Mouse (Mus musculus): ENCODE results near the gene 9230102O04Rik. TPM values are rescaled to one million over a fixed set of nuclear protein-coding genes. Genes with fewer than 3 reads are reported as not detected.
A peak's percentile ranks its signal among the peaks of the same experiment; 100 is the strongest.

9230102O04Rik gene
- polyA plus RNA-seq, 1 experiment from 2014 or later, result 18.7 TPM

DNA sequence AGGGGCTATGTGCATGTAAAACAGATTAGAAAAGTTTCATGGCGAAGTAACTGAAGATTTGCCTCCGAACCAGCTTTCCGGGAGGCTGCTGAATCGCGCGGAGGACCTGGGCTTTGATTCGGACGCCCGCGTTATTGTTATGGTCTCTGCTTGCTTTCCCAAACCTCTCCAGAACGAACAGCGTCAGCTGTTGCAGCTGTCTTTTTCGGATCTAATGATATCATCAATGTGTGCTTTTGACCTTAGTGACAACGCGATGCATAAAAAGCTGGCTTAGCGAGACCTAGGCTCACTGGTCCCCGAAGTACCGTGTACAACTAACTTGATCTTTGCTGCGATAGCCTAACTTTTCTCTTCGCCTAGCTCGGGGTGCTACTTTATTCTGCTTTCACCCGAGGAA, 10.2 kb downstream of the 9230102O04Rik start:
- DNase-seq (ENCODE audit: low spot score) (no peak), ATAC-seq (replicated peaks; ENCODE audit: low FRiP score, low read depth) (no peak)
- H3K4me2 ChIP-seq (ENCODE audit: low read length), result peak overlapping the region; percentile 91
- H3K27me3 ChIP-seq (ENCODE audit: insufficient read depth, low read length), result peaks cover 29% of the 10 kb centered on the region
- no peak for TF ChIP-seq CTCF (IDR thresholded peaks at IDR 0.05; ENCODE audit: low read depth)
- peak overlapping the region; percentile 57 for H3K4me3 ChIP-seq (replicated peaks; ENCODE audit: low read depth, low read length)
- H3K9ac ChIP-seq (ENCODE audit: low read depth, low read length), result peak overlapping the region; percentile 55
- H3K9me3 ChIP-seq (replicated peaks; ENCODE audit: low read length), result no peaks in the 10 kb centered on the region
- no peaks in the 10 kb centered on the region for H3K36me3 ChIP-seq (ENCODE audit: insufficient read depth, low read length)
- peaks cover 4% of the 10 kb centered on the region; the same call in 1 of the 2 replicates for H3K4me1 ChIP-seq (replicated peaks; ENCODE audit: insufficient read depth, low read length)
- H3K27ac ChIP-seq, result peak overlapping the region; percentile 67
- WGBS, result under 1% methylated on average over 22 of the region's 22 CpGs

GRCm38 (mm10) chr2:9878564-9879081, 10.7 kb downstream of the 9230102O04Rik start:
- Histone ChIP-seq H3K9ac (ENCODE audit: low read depth, low read length) (peak overlapping the region; percentile 55), H3K36me3 (ENCODE audit: insufficient read depth, low read length) (no peaks in the 10 kb centered on the region), H3K4me3 (replicated peaks; ENCODE audit: low read depth, low read length) (peak overlapping the region; percentile 57), H3K27ac (peak overlapping the region; percentile 67), H3K9me3 (replicated peaks; ENCODE audit: low read length) (no peaks in the 10 kb centered on the region), H3K4me2 (ENCODE audit: low read length) (peak overlapping the region; percentile 91), H3K4me1 (replicated peaks; ENCODE audit: insufficient read depth, low read length) (peaks cover 4% of the 10 kb centered on the region; the same call in 1 of the 2 replicates), H3K27me3 (ENCODE audit: insufficient read depth, low read length) (peaks cover 30% of the 10 kb centered on the region)
- peak; percentile 49 for ATAC-seq (replicated peaks; ENCODE audit: low FRiP score, low read depth)
- DNase-seq (ENCODE audit: low spot score), result peak; percentile 76
- WGBS, result under 1% methylated on average over 32 of the region's 33 CpGs
- no peak for TF ChIP-seq CTCF (IDR thresholded peaks at IDR 0.05; ENCODE audit: low read depth)

DNA sequence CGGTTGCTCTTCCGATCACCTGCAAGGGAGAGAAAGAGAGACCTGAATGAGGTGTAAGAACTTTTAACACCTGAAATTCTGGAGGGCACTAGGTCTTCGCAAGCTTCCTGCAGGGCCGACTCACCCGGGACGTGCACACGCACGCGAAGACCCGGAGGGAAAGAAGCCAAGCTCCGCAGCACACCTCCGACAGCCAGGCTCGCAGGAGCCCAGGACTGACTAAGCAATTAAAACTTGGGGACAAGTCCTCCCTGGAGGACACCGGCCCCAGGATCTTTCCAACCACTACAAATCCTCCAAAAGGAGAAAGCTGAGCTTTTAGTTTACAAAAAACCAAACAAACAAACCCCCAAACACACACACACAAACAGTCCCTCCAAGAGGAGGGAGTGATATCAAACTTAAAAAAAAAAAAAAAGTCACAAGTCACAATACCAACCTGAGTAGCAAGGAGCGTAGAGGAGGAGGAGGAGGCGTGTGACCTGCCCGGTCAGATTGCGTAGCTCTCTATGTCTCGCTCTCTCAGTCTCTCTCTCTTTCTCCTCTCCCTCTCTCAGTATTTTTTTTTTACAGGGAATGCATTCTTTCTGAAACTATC, 11.3 kb downstream of the 9230102O04Rik start:
- TF ChIP-seq CTCF (IDR thresholded peaks at IDR 0.05; ENCODE audit: low read depth), result no peak
- Histone ChIP-seq H3K27me3 (ENCODE audit: insufficient read depth, low read length) (peaks cover 30% of the 10 kb centered on the region), H3K4me1 (replicated peaks; ENCODE audit: insufficient read depth, low read length) (peaks cover 4% of the 10 kb centered on the region; the same call in 1 of the 2 replicates), H3K9ac (ENCODE audit: low read depth, low read length) (peak overlapping the region; percentile 58; the same call in 1 of the 2 replicates), H3K9me3 (replicated peaks; ENCODE audit: low read length) (no peaks in the 10 kb centered on the region), H3K36me3 (ENCODE audit: insufficient read depth, low read length) (no peaks in the 10 kb centered on the region), H3K4me2 (ENCODE audit: low read length) (peak overlapping the region; percentile 91), H3K27ac (peak overlapping the region; percentile 67), H3K4me3 (replicated peaks; ENCODE audit: low read depth, low read length) (peak overlapping the region; percentile 57)
- DNase-seq (ENCODE audit: low spot score) (no peak), ATAC-seq (replicated peaks; ENCODE audit: low FRiP score, low read depth) (no peak)
- under 1% methylated on average over 19 of the region's 19 CpGs for WGBS

GRCm38 (mm10) chr2:9877326-9877690, 12.0 kb downstream of the 9230102O04Rik start:
- Histone ChIP-seq H3K4me3 (replicated peaks; ENCODE audit: low read depth, low read length) (peak overlapping the region; percentile 57), H3K9ac (ENCODE audit: low read depth, low read length) (peak overlapping the region; percentile 58), H3K27ac (peak overlapping the region; percentile 80), H3K27me3 (ENCODE audit: insufficient read depth, low read length) (peaks cover 33% of the 10 kb centered on the region), H3K36me3 (ENCODE audit: insufficient read depth, low read length) (no peaks in the 10 kb centered on the region), H3K9me3 (replicated peaks; ENCODE audit: low read length) (no peaks in the 10 kb centered on the region), H3K4me1 (replicated peaks; ENCODE audit: insufficient read depth, low read length) (no peaks in the 10 kb centered on the region; the same call in 1 of the 2 replicates), H3K4me2 (ENCODE audit: low read length) (peak overlapping the region; percentile 91)
- WGBS, result 1% methylated on average over 35 of the region's 35 CpGs
- TF ChIP-seq CTCF (IDR thresholded peaks at IDR 0.05; ENCODE audit: low read depth), result no peak
- no peak for ATAC-seq (replicated peaks; ENCODE audit: low FRiP score, low read depth)
- DNase-seq (ENCODE audit: low spot score), result no peak

DNA sequence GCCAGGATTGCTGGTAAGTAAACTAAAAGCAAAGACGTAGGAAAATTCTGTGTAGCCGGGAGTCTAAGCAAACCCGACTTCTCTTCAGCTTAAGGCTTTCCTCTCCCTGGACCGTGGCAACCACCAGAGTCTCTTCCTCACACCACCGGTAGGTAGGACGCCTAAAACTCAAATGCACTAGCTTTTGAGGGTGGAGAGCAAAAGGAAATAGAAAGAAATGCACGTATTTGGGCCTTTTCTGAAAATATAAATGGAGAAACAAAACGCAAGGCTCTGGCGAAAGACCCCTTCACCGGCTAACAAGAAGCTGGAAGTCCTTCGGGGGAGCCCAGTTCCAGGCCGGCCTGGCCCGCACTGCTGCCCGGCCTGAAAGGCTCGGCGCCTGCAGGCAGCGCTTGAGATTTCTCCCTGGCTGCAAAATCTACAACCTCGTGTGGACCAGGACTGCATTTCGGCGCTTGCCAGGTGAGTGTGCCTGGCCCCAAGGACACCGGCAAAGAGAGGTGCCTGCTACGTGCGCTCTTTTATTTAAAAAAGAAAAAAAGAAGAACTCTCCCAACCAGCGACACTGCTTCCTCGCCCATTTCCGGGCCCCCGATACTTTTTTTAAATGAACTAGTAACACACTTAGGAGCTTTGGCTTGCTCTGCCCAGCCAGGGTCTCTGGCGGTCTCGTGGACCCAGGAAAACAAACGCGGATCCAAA, 12.6 kb downstream of the 9230102O04Rik start:
- H3K9ac ChIP-seq (ENCODE audit: low read depth, low read length), result peak overlapping the region; percentile 58
- no peak for DNase-seq (ENCODE audit: low spot score)
- no peaks in the 10 kb centered on the region for H3K36me3 ChIP-seq (ENCODE audit: insufficient read depth, low read length)
- peak overlapping the region; percentile 57 for H3K4me3 ChIP-seq (replicated peaks; ENCODE audit: low read depth, low read length)
- no peak for ATAC-seq (replicated peaks; ENCODE audit: low FRiP score, low read depth)
- no peaks in the 10 kb centered on the region; the same call in 1 of the 2 replicates for H3K4me1 ChIP-seq (replicated peaks; ENCODE audit: insufficient read depth, low read length)
- no peak for TF ChIP-seq CTCF (IDR thresholded peaks at IDR 0.05; ENCODE audit: low read depth)
- H3K4me2 ChIP-seq (ENCODE audit: low read length), result peak overlapping the region; percentile 91
- H3K9me3 ChIP-seq (replicated peaks; ENCODE audit: low read length), result no peaks in the 10 kb centered on the region
- WGBS, result 9% methylated on average over 31 of the region's 31 CpGs
- H3K27ac ChIP-seq, result peak overlapping the region; percentile 80
- H3K27me3 ChIP-seq (ENCODE audit: insufficient read depth, low read length), result peaks cover 30% of the 10 kb centered on the region

GRCm38 (mm10) chr2:9875676-9876357, 13.5 kb downstream of the 9230102O04Rik start:
- H3K4me3 ChIP-seq (replicated peaks; ENCODE audit: low read depth, low read length), result peak overlapping the region; percentile 57
- DNase-seq (ENCODE audit: low spot score) (no peak), ATAC-seq (replicated peaks; ENCODE audit: low FRiP score, low read depth) (no peak)
- WGBS, result 43% methylated on average over 12 of the region's 12 CpGs
- peak overlapping the region; percentile 57; the same call in 1 of the 2 replicates for H3K27ac ChIP-seq
- H3K4me2 ChIP-seq (ENCODE audit: low read length), result peak overlapping the region; percentile 91
- peaks cover 24% of the 10 kb centered on the region for H3K27me3 ChIP-seq (ENCODE audit: insufficient read depth, low read length)
- H3K9ac ChIP-seq (ENCODE audit: low read depth, low read length), result peak overlapping the region; percentile 58; the same call in 1 of the 2 replicates
- no peak for TF ChIP-seq CTCF (IDR thresholded peaks at IDR 0.05; ENCODE audit: low read depth)
- H3K9me3 ChIP-seq (replicated peaks; ENCODE audit: low read length), result no peaks in the 10 kb centered on the region
- H3K36me3 ChIP-seq (ENCODE audit: insufficient read depth, low read length), result no peaks in the 10 kb centered on the region
- H3K4me1 ChIP-seq (replicated peaks; ENCODE audit: insufficient read depth, low read length), result no peaks in the 10 kb centered on the region; the same call in 1 of the 2 replicates

Data from kidney, postnatal 0 days (tissue).